Mouse (Mus musculus) embryonic facial prominence, embryonic 14.5 days (tissue): ENCODE results near the gene Dhrs1. TPM values are rescaled to one million over a fixed set of nuclear protein-coding genes. Genes with fewer than 3 reads are reported as not detected.
A peak's percentile ranks its signal among the peaks of the same experiment; 100 is the strongest.

Source experiments
- ATAC-seq: fragments of 200-750 bp; cut with Nextera tagmentation; 2 replicates; pipeline ENCODE4 v1.8.0; 2017; ENCODE audit warnings: low read depth, moderate number of reproducible peaks, moderate TSS enrichment
- DNase-seq: peaks from one replicate; pipeline ENCODE4 v3.0.0-alpha.2; 2015; ENCODE audit warnings: low spot score
- H3K27ac ChIP-seq: fragments of 300-500 bp; sonication (generic); replicated peaks from 2 replicates; pipeline ENCODE4 v1.5.1; 2014; ENCODE audit warnings: low read depth, mild to moderate bottlenecking, low read length, moderate library complexity
- H3K27me3 ChIP-seq: fragments of 300-500 bp; sonication (generic); replicated peaks from 2 replicates; pipeline ENCODE4 v1.6.1; 2014; ENCODE audit warnings: low read length; ENCODE audit not compliant: control insufficient read depth, insufficient read depth
- H3K36me3 ChIP-seq: fragments of 300-500 bp; sonication (generic); 2 replicates; pipeline ENCODE4 v1.6.1; 2014; ENCODE audit warnings: low read length, mixed read lengths; ENCODE audit not compliant: control insufficient read depth, insufficient read depth
- H3K4me1 ChIP-seq: fragments of 300-500 bp; sonication (generic); 2 replicates; pipeline ENCODE4 v1.6.1; 2014; ENCODE audit warnings: antibody characterized with exemption, low read length; ENCODE audit not compliant: control insufficient read depth, insufficient read depth
- H3K4me2 ChIP-seq: fragments of 300-500 bp; sonication (generic); 2 replicates; pipeline ENCODE4 v1.6.1; 2014; ENCODE audit warnings: low read depth, mild to moderate bottlenecking, low read length, moderate library complexity, mixed read lengths
- H3K4me3 ChIP-seq: fragments of 300-500 bp; sonication (generic); 2 replicates; pipeline ENCODE4 v1.5.1; 2014; ENCODE audit warnings: low read depth, mild to moderate bottlenecking, low read length
- H3K9ac ChIP-seq: fragments of 300-500 bp; sonication (generic); 2 replicates; pipeline ENCODE4 v1.6.1; 2014; ENCODE audit warnings: low read depth, mild to moderate bottlenecking, low read length, moderate library complexity, mixed read lengths
- H3K9me3 ChIP-seq: fragments of 300-500 bp; sonication (generic); 2 replicates; pipeline ENCODE4 v1.6.1; 2016; ENCODE audit warnings: low read length; ENCODE audit not compliant: control insufficient read depth
- WGBS: fragments of 180-500 bp; shearing (Covaris S2); extraction: QIAGEN DNeasy Blood & Tissue Kit; methylation state at CpG from one replicate; pipeline ENCODE4 v1.1.7; 2014; 5-methylcytosine and 5-hydroxymethylcytosine counted together
- polyA plus RNA-seq: library from polyadenylated mRNA; unstranded; fragments of >200 nt; fragmentation: Nextera tagmentation; extraction: Ambion mirVana; gene quantifications from 2 replicates; pipeline ENCODE4 v1.2.1, GENCODE M21; 2014

Dhrs1 gene
- polyA plus RNA-seq, 1 experiment from 2014 or later: 76.5 TPM

DNA sequence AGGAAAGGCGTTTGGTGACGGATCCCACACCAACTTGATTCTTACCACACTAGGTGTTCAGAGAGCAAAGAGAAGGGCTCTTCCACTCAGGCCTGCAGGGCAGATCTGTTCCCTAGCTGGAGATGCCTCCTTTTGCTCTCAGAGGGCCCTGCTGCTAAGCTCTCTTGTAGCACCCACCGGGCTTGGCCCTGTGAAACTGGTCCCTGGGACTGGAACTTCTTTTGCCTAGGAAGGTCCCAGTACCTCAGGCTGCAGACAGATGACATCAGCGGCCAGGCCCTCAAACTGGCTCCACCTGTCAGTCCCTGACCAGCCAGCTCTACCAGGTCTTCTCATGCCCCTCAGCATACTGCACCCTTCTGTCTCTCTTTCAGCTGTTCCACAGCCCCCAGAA is 31.8 kb downstream of the Dhrs1 start, which contains the start of gene Tgm1:
Gene Tgm1, minus strand, starts transcription at position 198 of the 394 bp plus-strand sequence.
- DNase-seq (no peak), ATAC-seq (no peak)
- no peak within 1 kb of the TSS for H3K27ac ChIP-seq
- peak within 1 kb of the TSS; percentile 44 for H3K4me2 ChIP-seq
- H3K36me3 ChIP-seq: peaks cover 22% of the 10 kb centered on the region
- H3K4me3 ChIP-seq: peak within 1 kb of the TSS; percentile 15
- peak within 1 kb of the TSS; percentile 46; the same call in 1 of the 2 replicates for H3K9ac ChIP-seq
- 13% methylated on average over 4 of the region's 4 CpGs for WGBS
- H3K4me1 ChIP-seq: no peaks in the 10 kb centered on the region; the same call in 1 of the 2 replicates
- H3K9me3 ChIP-seq: no peaks in the 10 kb centered on the region
- H3K27me3 ChIP-seq: peaks cover 15% of the 10 kb centered on the region

DNA sequence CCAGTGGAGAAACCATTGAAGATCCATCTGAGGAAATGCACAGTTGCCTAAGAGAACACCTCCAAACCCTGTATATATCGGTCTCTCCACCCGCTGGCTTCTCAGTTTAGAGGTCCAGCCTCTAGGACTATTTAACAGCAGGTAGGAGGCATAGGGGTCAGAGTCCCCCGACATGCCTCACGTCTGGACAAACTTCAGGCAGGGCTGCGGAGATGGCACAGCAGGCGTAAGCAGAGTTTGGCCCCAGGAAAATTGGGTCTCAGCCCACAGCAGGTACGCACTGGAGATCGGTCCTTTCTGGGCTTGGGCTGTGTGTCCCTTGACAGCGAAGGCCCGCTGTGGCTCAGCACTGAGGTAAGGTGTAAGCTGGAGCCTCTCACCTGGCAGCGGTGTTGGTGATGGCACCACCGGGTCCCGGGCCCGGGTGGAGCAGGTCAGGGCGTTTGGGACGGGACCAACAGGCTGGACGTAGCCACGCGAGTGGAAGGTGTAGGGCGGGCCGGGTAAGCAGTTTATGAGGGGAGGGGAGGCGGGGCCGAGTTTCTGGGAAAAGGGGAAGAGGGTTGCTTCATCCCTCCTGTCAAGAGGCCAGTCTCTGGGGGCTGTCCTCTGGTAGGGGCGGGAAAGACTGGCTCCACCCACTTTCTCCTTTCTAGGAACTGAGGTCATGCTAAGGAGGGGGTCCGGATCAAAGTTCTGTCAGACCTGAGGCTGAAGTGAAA is 32.3 kb downstream of the Dhrs1 start:
- peak; percentile 30; the same call in 1 of the 2 replicates for ATAC-seq
- peak overlapping the region; percentile 15 for H3K4me3 ChIP-seq
- H3K27me3 ChIP-seq: peaks cover 15% of the 10 kb centered on the region
- H3K9me3 ChIP-seq: no peaks in the 10 kb centered on the region
- H3K9ac ChIP-seq: peak overlapping the region; percentile 46; the same call in 1 of the 2 replicates
- WGBS: 17% methylated on average over 25 of the region's 25 CpGs
- no peaks in the 10 kb centered on the region; the same call in 1 of the 2 replicates for H3K4me1 ChIP-seq
- DNase-seq: peak; percentile 35
- H3K36me3 ChIP-seq: peaks cover 17% of the 10 kb centered on the region
- H3K27ac ChIP-seq: no peak overlapping the region
- peak overlapping the region; percentile 44 for H3K4me2 ChIP-seq

DNA sequence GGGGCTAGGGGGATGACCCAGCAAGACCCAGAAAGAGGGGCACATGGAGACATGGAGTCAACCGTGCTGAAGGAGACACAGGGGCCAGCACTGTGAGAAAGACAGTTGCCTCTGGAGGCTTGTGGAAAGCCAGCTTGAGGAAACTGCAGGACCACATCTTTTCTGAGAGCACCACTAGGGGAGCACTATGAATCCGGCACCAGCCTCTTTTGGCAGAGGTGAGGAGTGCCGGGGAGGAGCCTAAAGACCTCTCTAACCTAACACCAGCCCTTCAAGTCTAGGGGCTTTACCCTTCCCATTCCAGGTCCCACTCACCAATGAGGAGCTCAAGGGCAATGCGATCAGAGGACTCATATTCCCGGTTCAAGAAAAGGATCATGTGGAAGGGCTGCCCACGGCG is 33.7 kb downstream of the Dhrs1 start:
- H3K36me3 ChIP-seq: peaks cover 9% of the 10 kb centered on the region
- H3K27ac ChIP-seq: no peak overlapping the region
- peaks cover 15% of the 10 kb centered on the region for H3K27me3 ChIP-seq
- H3K4me2 ChIP-seq: no peak overlapping the region
- 79% methylated on average over 7 of the region's 7 CpGs for WGBS
- ATAC-seq (no peak), DNase-seq (no peak)
- no peak overlapping the region for H3K9ac ChIP-seq
- H3K9me3 ChIP-seq: no peaks in the 10 kb centered on the region
- no peak overlapping the region for H3K4me3 ChIP-seq
- no peaks in the 10 kb centered on the region; the same call in 1 of the 2 replicates for H3K4me1 ChIP-seq

DNA sequence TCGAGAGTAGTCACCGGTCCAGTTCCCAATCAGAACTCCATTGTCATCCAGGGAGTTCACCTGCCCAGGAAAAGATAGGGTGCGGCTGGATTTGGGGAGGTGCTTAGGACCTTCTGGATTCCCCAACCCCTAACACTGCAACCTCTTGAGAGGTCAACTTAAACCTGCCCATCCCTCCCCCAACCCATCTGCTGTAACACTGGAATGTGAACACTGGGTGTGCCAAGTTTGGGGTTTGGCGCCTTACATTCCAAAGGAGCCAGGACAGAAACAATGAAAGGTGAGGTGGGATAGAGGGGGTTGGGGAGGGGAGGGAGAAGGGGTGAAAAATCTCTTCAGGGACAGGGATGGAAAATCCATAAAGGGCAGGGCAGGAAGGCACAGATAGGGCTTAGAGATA is 36.0 kb downstream of the Dhrs1 start:
- H3K9ac ChIP-seq: no peak overlapping the region
- ATAC-seq: no peak
- H3K27me3 ChIP-seq: peaks cover 15% of the 10 kb centered on the region
- H3K27ac ChIP-seq: no peak overlapping the region
- H3K4me1 ChIP-seq: no peaks in the 10 kb centered on the region; the same call in 1 of the 2 replicates
- H3K36me3 ChIP-seq: no peaks in the 10 kb centered on the region
- H3K4me3 ChIP-seq: no peak overlapping the region
- DNase-seq: no peak
- WGBS: 84% methylated on average over 4 of the region's 4 CpGs
- no peaks in the 10 kb centered on the region for H3K9me3 ChIP-seq
- no peak overlapping the region for H3K4me2 ChIP-seq

DNA sequence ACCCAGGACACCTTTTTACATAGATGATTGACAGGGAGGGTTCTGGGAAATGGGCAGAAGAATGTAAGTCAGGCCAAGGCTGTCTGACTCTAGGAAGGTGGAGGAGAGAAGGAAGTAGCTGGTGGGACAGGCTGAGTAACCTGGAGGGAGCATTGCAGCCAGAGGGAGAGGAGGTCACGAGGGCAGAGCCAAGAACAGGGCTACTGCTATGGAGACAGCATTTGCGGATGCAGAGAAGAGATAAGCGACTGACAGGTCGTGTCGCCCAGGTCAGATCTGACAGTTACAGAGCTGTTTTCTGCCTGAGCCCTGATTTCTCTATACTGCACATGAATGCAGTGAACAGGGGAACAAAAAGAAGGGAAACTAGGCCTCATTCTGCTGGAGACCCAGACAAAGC is 38.1 kb downstream of the Dhrs1 start:
- no peak overlapping the region for H3K27ac ChIP-seq
- H3K27me3 ChIP-seq: peaks cover 6% of the 10 kb centered on the region
- H3K4me3 ChIP-seq: no peak overlapping the region
- no peak overlapping the region for H3K9ac ChIP-seq
- no peak for DNase-seq
- no peaks in the 10 kb centered on the region for H3K4me1 ChIP-seq
- H3K36me3 ChIP-seq: no peaks in the 10 kb centered on the region
- no peak overlapping the region for H3K4me2 ChIP-seq
- ATAC-seq: no peak
- 85% methylated on average over 5 of the region's 5 CpGs for WGBS
- no peaks in the 10 kb centered on the region for H3K9me3 ChIP-seq

DNA sequence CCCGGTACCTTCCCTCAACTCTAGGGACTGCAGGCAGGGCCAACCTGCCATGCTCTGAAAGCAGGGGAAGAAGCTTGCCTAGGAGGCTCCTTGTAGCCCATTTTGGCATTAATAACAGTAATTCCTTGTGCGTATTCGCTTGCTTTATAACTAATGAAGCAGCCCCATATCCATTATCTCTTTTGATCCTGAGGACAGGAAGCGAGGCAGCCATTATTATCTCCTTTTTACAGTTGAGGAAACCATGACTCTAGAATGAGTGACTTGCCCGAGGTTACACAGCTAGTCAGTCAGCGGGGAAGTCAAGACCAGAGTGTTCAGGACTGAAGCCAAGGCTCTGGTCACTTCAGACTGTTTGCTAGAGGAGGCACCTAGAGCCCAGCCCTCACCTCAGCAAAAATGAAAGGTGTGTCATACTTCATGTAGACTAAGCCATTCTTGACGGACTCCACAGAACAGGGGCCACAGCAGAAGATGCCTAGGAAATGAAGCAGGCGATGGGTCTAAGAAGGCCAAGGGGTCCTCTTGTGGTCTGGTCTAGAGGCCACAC is 39.4 kb downstream of the Dhrs1 start:
- WGBS: 89% methylated on average over 8 of the region's 8 CpGs
- Histone ChIP-seq H3K36me3 (no peaks in the 10 kb centered on the region), H3K4me3 (no peak overlapping the region), H3K27me3 (no peaks in the 10 kb centered on the region), H3K4me2 (no peak overlapping the region), H3K4me1 (no peaks in the 10 kb centered on the region), H3K9ac (no peak overlapping the region), H3K9me3 (no peaks in the 10 kb centered on the region), H3K27ac (no peak overlapping the region)
- DNase-seq (no peak), ATAC-seq (no peak)

DNA sequence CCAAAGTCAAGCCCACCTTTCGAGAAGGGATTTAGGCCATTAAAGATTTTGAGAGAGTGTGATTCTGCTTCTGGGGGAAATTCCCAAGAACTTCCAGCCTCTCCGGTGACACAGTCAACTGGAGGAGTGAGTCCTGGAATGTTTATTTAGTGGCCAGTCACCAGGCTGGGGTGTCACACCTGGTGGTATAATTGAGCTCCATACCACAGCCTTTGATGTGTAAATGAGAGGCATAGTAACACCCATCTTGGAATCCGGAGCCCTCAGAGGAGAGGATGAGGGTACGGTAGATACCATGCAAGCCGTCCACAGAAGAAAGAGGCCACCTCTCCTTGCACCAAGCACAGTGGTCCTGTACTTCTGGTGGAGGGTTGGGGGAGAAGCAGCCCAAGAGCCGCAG is 42.7 kb downstream of the Dhrs1 start:
- Histone ChIP-seq H3K4me1 (no peaks in the 10 kb centered on the region), H3K4me2 (no peak overlapping the region), H3K4me3 (no peak overlapping the region), H3K9ac (no peak overlapping the region), H3K27me3 (no peaks in the 10 kb centered on the region), H3K9me3 (no peaks in the 10 kb centered on the region), H3K27ac (no peak overlapping the region), H3K36me3 (no peaks in the 10 kb centered on the region)
- 62% methylated on average over 6 of the region's 6 CpGs for WGBS
- ATAC-seq (no peak), DNase-seq (no peak)

DNA sequence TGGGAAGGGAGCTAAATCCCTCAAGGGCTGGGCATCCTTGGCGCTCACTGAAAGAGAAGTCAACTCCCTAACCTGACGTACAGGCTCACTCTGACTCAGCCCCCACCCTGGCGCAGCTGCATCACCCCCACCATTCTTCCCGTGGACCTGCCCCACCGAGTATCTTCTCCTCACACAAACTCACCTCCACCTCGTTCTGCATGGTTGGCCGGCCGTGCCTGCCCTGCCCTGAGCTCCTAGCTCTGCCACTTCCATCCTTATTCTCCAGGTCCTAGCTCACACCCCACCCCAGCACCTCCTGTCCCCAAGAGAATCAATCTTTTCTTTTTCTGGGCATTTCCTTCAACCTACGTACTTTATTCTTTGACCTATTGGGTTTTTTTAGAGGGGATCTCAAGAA is 44.4 kb downstream of the Dhrs1 start:
- H3K36me3 ChIP-seq: no peaks in the 10 kb centered on the region
- no peak overlapping the region for H3K27ac ChIP-seq
- H3K9ac ChIP-seq: no peak overlapping the region
- 55% methylated on average over 8 of the region's 9 CpGs for WGBS
- ATAC-seq: no peak
- DNase-seq: no peak
- H3K27me3 ChIP-seq: no peaks in the 10 kb centered on the region
- no peak overlapping the region for H3K4me3 ChIP-seq
- no peaks in the 10 kb centered on the region for H3K9me3 ChIP-seq
- no peak overlapping the region for H3K4me2 ChIP-seq
- no peaks in the 10 kb centered on the region for H3K4me1 ChIP-seq

DNA sequence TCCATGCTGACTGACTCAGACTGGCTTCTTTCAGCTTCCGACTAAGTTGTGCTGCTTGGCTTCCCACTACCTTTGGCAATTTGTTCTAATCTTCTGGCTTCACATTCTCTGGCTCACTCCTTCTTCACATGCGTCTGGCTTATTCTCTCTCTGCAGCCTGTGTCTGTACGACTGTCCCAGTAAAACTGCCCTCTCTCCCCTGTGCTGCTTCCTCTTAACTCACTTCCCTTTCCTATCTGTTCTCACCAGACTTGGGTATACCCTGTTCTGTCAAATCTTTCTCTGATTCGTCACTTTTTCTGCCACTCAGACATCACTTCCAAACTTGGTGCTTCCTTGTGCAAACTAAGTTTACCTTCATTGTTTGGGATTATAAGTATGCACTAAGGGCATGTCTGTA is 48.3 kb downstream of the Dhrs1 start:
- Histone ChIP-seq H3K27me3 (no peaks in the 10 kb centered on the region), H3K4me3 (no peak overlapping the region), H3K4me1 (no peaks in the 10 kb centered on the region), H3K9me3 (no peaks in the 10 kb centered on the region), H3K9ac (no peak overlapping the region), H3K27ac (no peak overlapping the region), H3K36me3 (no peaks in the 10 kb centered on the region), H3K4me2 (no peak overlapping the region)
- DNase-seq (no peak), ATAC-seq (no peak)
- 85% methylated on average over 4 of the region's 4 CpGs for WGBS
